In genomic region chr7:18873253-18873652, GRCm38 (mm10) we compare ENCODE assay signal across 8 mouse cellular contexts. TPM values are rescaled to one million over a fixed set of nuclear protein-coding genes. Genes with fewer than 3 reads are reported as not detected.
DNase-seq lines count a peak whose midpoint lies in the region; ATAC-seq and TF ChIP-seq lines count a peak whose summit lies in the region.

No protein-coding gene starts in this region.

- H3K4me2 ChIP-seq in hindbrain, embryonic 16.5 days (ENCODE audit: low read length) = peak overlapping the region; percentile 92

- 1% methylated on average over 10 of the region's 10 CpGs for WGBS in hindbrain, embryonic 16.5 days
- WGBS in small intestine, adult 2 months = under 1% methylated on average over 10 of the region's 10 CpGs

- ATAC-seq in hindbrain, embryonic 16.5 days = peak; percentile 84
- peak; percentile 97 for ATAC-seq in megakaryocyte-erythroid progenitor cell, adult 5-6 weeks (replicated peaks; ENCODE audit: low FRiP score, low TSS enrichment, poor library complexity, severe bottlenecking)

- intact Hi-C loops in left cerebral cortex, postnatal 14 days (cut with DNase I) = loop anchor here (1.0 to 10.0 kb wide), 2 partner anchors 123 to 1808 kb away; partner anchors contain the start of gene Hif3a

- TF ChIP-seq CTCF in small intestine, adult 2 months (IDR thresholded peaks at IDR 0.05; ENCODE audit: extremely low read depth, insufficient read length, insufficient replicate concordance, low read depth, low read length) = peak; percentile 95; the same call in 1 of the 2 replicates

- no peaks in the 10 kb centered on the region for H3K27me3 ChIP-seq in hindbrain, embryonic 16.5 days (replicated peaks; ENCODE audit: control insufficient read depth, insufficient read depth, low read length)
- H3K27me3 ChIP-seq in small intestine, adult 2 months (ENCODE audit: control insufficient read depth, insufficient read depth, low read length) = peaks cover 3% of the 10 kb centered on the region; the same call in 1 of the 2 replicates

- no peak overlapping the region for H3K27ac ChIP-seq in hindbrain, embryonic 16.5 days (ENCODE audit: low read depth, low read length)
- H3K27ac ChIP-seq in small intestine, adult 2 months (ENCODE audit: insufficient read depth, low read depth, low read length) = no peak overlapping the region

- no peak for TF ChIP-seq POLR2A in small intestine, adult 2 months (IDR thresholded peaks at IDR 0.05; ENCODE audit: low read depth, low read length)

- H3K36me3 ChIP-seq in hindbrain, embryonic 16.5 days (ENCODE audit: control insufficient read depth, insufficient read depth, low read length) = no peaks in the 10 kb centered on the region
- H3K36me3 ChIP-seq in small intestine, adult 2 months (ENCODE audit: control insufficient read depth, insufficient read depth, low read length) = no peaks in the 10 kb centered on the region

- H3K4me1 ChIP-seq in hindbrain, embryonic 16.5 days (ENCODE audit: control insufficient read depth, insufficient read depth, low read depth, low read length) = no peaks in the 10 kb centered on the region
- peaks cover 2% of the 10 kb centered on the region; the same call in 1 of the 2 replicates for H3K4me1 ChIP-seq in small intestine, adult 2 months (ENCODE audit: control insufficient read depth, insufficient read depth, insufficient read length, low read length)

- H3K9me3 ChIP-seq in hindbrain, embryonic 16.5 days (ENCODE audit: control insufficient read depth, low read length) = no peaks in the 10 kb centered on the region; the same call in 1 of the 2 replicates

- DNase-seq in ovary, postnatal 14 days (ENCODE audit: low spot score) = peak; percentile 54
- DNase-seq in ovary, postnatal 10 days (ENCODE audit: low spot score) = no peak
- peak; percentile 81 to 83 for DNase-seq in cerebellum, postnatal 14 days
- DNase-seq in gastrocnemius, adult 18-20 months (ENCODE audit: low spot score) = peak; percentile 61
- DNase-seq in left cerebral cortex, postnatal 14 days (ENCODE audit: low spot score in 2 of 2) = peak; percentile 65 to 71

- peak overlapping the region; percentile 65; the same call in 1 of the 2 replicates for H3K9ac ChIP-seq in hindbrain, embryonic 16.5 days (ENCODE audit: low read depth, low read length)

- H3K4me3 ChIP-seq in hindbrain, embryonic 16.5 days (ENCODE audit: low read length) = peak overlapping the region; percentile 47
- H3K4me3 ChIP-seq in small intestine, adult 2 months (ENCODE audit: low read depth, low read length) = peak overlapping the region; percentile 46

RNA-seq across cellular contexts. Expression of gene Pglyrp1, which starts 2.1 kb away (rescaled TPM):
- total RNA-seq in gastrocnemius, adult 18-20 months (2021) = under 1 TPM in 1 of 2 experiments, not detected in 1; 0.37 TPM
- polyA plus RNA-seq in hindbrain, embryonic 16.5 days (2015; fragmentation: Nextera tagmentation; extraction: Ambion mirVana) = 31.2 and 36.7 TPM in 2 replicates
- total RNA-seq in left cerebral cortex, postnatal 14 days (2021) = 10 to 100 TPM; 25.1 to 34.5 TPM
- total RNA-seq in megakaryocyte-erythroid progenitor cell, adult 5-6 weeks (2014; fragmentation: Nextera tagmentation) = 1.9 and 43.9 TPM in 2 replicates
- total RNA-seq in megakaryocyte-erythroid progenitor cell, adult 5-6 weeks (2017) = 0.61 and 2.2 TPM in 2 replicates
- polyA plus RNA-seq in small intestine, adult 2 months (2012; rRNA removed) = 268 and 499 TPM in 2 replicates

RNA-seq across cellular contexts. Expression of gene Mill2, which starts 33.5 kb away (rescaled TPM):
- total RNA-seq in gastrocnemius, adult 18-20 months (2021) = 1 to 10 TPM; 1.8 to 3.0 TPM
- 0.38 and 1.2 TPM in 2 replicates for polyA plus RNA-seq in hindbrain, embryonic 16.5 days (2015; fragmentation: Nextera tagmentation; extraction: Ambion mirVana)
- 1 to 10 TPM; 1.3 to 2.0 TPM for total RNA-seq in left cerebral cortex, postnatal 14 days (2021)
- 1.4 TPM in 1 of 2 replicates, not detected in the other for total RNA-seq in megakaryocyte-erythroid progenitor cell, adult 5-6 weeks (2014; fragmentation: Nextera tagmentation)
- total RNA-seq in megakaryocyte-erythroid progenitor cell, adult 5-6 weeks (2017) = 2.0 TPM in 1 of 2 replicates, not detected in the other
- 1.9 and 2.2 TPM in 2 replicates for polyA plus RNA-seq in small intestine, adult 2 months (2012; rRNA removed)

RNA-seq across cellular contexts. Expression of gene Ccdc61, which starts 37.0 kb away (rescaled TPM):
- 1 to 10 TPM; 3.6 to 5.6 TPM for total RNA-seq in gastrocnemius, adult 18-20 months (2021)
- 29.1 and 35.7 TPM in 2 replicates for polyA plus RNA-seq in hindbrain, embryonic 16.5 days (2015; fragmentation: Nextera tagmentation; extraction: Ambion mirVana)
- total RNA-seq in left cerebral cortex, postnatal 14 days (2021) = 10 to 100 TPM; 11.6 to 13.0 TPM
- total RNA-seq in megakaryocyte-erythroid progenitor cell, adult 5-6 weeks (2014; fragmentation: Nextera tagmentation) = 23.6 and 42.3 TPM in 2 replicates
- 6.8 and 13.3 TPM in 2 replicates for total RNA-seq in megakaryocyte-erythroid progenitor cell, adult 5-6 weeks (2017)
- polyA plus RNA-seq in small intestine, adult 2 months (2012; rRNA removed) = 11.1 and 21.4 TPM in 2 replicates

RNA-seq across cellular contexts. Expression of gene Psg17, which starts 51.8 kb away (rescaled TPM):
- not detected for total RNA-seq in gastrocnemius, adult 18-20 months (2021)
- polyA plus RNA-seq in hindbrain, embryonic 16.5 days (2015; fragmentation: Nextera tagmentation; extraction: Ambion mirVana) = not detected in 2 replicates
- total RNA-seq in left cerebral cortex, postnatal 14 days (2021) = not detected
- total RNA-seq in megakaryocyte-erythroid progenitor cell, adult 5-6 weeks (2014; fragmentation: Nextera tagmentation) = not detected in 2 replicates
- 0.70 and 0.95 TPM in 2 replicates for total RNA-seq in megakaryocyte-erythroid progenitor cell, adult 5-6 weeks (2017)
- polyA plus RNA-seq in small intestine, adult 2 months (2012; rRNA removed) = not detected in 2 replicates

RNA-seq across cellular contexts. Expression of gene Nova2, which starts 52.4 kb away (rescaled TPM):
- 1 to 10 TPM; 1.1 to 1.9 TPM for total RNA-seq in gastrocnemius, adult 18-20 months (2021)
- 10.4 and 12.3 TPM in 2 replicates for polyA plus RNA-seq in hindbrain, embryonic 16.5 days (2015; fragmentation: Nextera tagmentation; extraction: Ambion mirVana)
- total RNA-seq in left cerebral cortex, postnatal 14 days (2021) = 100 to 1,000 TPM; 105 to 110 TPM
- not detected in 2 replicates for total RNA-seq in megakaryocyte-erythroid progenitor cell, adult 5-6 weeks (2014; fragmentation: Nextera tagmentation)
- total RNA-seq in megakaryocyte-erythroid progenitor cell, adult 5-6 weeks (2017) = not detected in 2 replicates
- polyA plus RNA-seq in small intestine, adult 2 months (2012; rRNA removed) = 0.41 and 0.55 TPM in 2 replicates
